Mouse (Mus musculus): ENCODE data around the gene Spatc1l.

Spatc1l gene

DNA sequence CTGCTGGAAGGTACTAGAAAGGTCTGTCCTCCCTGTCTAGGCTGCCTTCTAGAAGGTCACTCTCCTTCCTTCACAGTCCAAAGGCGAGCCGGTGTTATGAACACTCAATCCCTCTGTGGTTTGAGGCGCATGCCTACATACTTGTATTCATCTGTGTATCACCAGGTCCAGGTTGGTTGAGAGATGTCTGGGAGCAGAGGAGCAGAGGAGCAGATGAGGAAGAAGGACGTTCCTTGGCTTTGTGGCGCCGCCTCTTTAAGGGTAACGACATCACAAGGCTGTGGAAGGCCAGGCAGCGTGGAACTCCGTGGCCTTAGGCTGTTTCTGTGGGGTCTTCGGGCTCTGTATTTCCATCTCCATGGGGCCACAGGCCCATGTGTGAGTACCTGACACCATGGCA is at the start of gene Spatc1l:
Gene Spatc1l (plus strand): TSS at position 301 of the 400 bp plus-strand sequence.
- no peak for DNase-seq

DNA sequence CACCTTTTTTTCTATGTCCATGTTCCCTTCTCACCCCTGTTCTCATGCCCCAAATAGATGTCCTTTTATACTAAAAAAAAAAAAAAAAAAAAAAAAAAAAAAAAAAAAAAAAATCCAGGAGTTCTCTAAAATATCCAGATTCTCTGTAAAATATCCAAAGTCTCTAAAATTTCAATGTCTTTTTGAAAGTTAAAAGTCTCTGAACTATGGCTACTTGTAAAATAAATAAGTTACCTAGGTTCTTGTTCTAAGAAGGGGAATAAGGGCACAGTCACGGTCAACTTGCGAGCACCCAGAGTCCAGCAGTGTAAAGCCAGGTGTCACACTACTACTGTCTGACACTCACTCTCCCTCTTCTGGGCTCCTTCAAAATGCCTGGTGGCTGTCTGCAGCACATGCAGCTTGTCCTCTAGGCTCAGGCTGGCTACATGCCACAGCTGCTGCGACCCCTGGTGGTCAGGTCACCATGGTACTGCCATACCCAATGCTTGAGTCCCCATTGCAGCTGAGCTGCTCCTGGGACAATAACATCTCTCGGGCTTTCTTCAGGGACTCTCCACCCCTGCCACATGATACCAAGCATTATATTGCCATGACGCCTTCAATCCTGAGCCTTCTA is 49.0 kb upstream of the Spatc1l start:
- peak; percentile 90 for DNase-seq

DNA sequence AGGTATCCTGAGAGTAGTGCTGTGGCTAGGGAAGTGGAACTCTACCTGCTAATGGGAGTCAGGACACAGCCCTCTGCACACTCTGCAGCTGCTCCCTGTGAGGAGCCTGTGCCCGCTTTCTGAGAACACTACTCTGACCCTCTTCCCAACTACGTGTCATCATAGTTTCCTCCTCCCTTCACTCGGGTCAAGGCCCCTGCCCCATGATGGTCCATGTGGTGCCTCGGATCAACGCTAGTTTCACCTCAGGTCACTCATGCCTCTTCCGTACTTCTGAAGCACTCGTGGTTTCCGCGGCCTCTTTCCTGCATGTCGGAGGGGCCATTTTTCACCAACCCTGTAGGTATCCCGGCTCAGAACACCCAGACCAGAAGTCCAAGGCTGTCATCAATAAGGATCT is 31.1 kb upstream of the Spatc1l start:
- DNase-seq = no peak

DNA sequence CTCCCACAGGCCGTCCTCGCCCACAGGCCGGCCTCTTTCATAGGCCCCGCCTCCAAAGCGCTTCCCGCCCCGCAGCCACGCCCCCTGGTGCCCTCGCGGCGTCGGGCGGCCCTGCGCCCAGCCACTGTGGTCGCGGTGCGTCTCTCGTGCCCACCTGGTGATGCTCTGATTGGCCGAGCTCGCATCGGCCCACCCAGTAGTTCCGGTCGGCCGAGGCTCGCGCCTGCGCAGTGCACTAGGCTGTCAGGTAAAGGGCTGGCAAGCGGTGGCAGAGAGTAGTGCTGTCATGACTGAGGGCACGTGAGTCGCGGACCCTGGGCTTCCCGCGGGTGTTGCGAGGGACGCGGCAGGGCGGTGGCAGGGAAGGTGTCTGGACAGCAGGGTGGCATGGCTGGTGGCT is 30.7 kb upstream of the Spatc1l start, which contains the start of gene Lss:
Gene Lss (plus strand): TSS at position 214 of the 400 bp plus-strand sequence.
- peak; percentile 97 for DNase-seq

DNA sequence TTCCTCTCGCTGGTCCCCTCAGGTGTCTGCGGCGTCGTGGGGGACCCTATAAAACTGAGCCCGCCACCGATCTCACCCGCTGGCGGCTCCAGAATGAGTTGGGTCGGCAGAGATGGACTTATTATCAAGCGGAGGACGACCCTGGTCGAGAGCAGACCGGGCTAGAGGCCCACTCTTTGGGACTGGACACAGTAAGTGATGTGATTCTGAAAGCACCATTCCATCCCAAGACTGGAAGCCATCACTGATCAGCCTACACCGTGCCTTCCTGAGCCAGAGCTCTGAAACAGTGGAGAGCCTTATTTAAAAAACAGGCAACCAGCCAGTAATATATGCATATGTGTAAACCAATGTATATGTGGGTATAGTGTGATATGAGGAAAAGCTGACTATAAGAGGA is 30.2 kb upstream of the Spatc1l start:
- no peak for DNase-seq

DNA sequence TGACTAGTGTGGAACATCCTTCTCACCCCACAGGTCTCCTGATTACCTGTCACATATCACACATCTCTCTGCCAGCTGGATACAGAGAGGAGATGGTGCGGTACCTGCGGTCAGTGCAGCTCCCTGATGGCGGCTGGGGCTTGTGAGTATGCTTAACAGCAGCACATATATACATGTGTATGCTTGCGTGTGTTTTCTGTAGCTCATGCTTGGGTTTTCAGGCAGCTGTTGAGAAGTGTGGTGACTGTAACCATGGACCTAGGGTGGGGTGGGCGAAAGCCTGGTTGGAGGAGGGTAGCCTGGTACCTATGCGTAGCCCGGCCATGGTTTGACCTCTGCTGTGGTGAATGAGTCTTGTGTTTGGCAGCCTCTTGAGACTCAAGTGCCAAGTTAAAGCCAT is 26.5 kb upstream of the Spatc1l start:
- DNase-seq = no peak

DNA sequence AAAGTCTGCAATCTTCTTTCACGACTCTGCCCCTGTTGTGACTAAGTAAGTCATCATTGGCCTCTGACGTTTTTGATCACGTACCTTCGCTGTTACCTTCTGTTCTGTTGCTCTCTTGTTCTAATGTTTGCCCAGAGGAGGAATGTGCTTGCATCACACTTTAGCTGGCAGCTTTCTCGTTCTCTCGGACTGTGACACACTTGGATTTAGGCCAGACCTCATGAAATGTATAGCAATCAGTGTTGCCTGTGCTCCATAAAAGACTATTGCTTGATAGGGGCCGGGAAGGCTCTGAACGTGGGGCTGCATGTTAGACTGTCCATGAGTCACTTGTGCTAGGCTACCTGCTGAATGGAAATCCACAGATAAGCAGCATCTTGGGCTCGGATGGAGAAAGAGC is 24.5 kb upstream of the Spatc1l start:
- DNase-seq = peak; percentile 33

DNA sequence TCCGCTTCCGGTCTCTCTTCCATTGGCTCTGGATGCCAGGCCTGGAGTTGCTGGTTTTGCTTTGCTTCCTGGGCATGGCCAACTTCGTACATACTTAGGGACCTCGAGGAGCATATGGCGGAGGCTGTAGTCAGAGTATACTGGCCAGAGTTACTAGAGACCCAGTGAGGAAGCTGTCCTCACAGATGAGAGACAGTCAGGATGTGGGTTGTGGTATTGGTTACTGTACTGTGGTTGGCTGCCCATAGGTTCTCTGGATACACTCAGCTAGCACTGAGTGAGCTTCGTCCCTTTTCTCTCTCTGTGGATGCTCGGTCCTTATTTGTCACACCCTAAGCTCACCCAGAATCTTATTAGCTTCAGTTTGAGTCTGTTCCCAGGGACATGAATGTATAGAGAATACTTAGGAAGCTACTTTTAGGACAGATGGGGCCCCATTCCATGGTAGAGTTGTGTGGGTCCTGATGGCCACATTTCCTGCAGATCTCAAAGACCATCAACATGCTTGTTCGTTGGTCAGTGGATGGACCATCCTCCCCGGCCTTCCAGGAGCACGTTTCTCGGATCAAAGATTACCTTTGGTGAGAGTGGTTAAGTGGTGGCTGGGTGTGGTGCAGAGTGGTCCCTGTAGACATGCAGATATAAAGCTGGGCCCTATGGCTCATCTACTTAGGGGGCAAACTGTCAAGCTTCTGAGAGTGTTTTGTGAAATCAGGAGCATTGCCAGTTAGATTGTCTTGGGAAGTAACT is 20.6 kb upstream of the Spatc1l start:
- DNase-seq = no peak

DNA sequence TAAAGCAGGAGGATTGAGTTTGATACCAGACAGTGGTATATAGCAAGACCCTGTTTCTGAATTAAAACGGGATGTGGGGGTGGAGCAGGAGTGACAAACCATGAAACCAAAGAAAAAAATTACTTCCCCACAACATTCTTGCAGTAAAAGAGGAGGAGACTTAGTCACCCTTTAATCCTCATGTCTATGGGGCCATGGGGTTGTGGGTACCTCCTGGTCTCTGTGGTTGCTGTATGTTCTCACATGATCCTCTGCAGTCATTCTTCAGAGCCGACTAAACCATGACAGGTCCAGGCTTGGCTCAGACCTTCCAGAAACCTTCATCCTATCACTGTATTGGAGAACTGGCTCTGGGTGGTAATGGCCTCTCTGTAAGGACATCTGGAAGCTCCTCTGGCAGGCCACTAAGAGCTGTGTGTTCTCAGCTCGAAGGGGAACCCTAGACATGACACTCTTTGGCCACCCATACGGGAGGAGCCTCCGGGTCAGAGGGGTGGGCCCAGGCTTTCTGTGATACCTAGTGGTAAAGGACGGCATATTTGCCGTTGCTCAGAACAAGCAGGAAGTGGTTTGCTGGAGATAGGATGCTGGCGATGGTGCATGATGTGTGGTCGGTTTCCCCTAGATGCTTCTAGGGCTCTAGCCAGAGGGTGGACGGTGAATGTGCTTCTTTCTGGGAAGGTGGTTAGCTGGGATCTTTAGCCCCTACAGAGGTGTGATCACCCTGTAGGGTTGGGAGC is 19.3 kb upstream of the Spatc1l start:
- no peak for DNase-seq

DNA sequence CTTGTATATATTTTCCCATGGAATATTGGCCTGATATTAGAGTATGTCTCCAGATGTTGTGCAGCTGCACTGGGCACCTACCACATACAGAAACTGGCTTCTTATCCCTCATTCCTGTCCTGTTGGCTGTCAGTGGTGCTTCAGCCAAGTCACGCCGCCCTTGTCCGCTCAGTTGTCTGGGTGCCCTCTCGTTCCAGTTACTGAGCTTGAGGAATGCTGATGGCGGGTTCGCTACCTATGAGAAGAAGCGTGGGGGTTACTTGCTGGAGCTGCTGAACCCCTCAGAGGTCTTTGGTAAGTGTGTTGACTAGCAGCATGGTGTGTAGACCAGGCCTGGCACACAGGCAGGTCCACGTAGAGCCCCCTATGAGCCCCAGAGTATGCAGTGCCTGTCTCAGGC is 15.5 kb upstream of the Spatc1l start:
- peak; percentile 47 for DNase-seq

DNA sequence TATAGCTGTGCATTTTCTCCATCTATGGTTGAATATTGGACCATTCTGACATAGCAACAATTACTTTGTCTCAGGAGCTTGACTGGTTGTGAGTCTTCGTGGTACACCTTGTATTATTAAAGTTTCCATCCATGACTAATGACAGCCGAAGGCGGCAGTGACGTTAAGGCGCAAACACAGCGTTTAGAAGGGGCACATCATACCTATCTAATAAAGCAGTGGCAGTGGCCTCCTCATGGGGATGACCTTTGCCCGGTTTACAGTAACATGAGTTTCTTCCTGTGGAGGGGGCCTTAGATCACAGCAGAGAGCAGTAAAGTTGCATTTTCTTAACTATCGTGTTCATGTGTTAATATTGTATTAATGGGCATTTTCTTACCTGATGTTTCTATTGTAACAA is 13.9 kb upstream of the Spatc1l start:
- DNase-seq = no peak

DNA sequence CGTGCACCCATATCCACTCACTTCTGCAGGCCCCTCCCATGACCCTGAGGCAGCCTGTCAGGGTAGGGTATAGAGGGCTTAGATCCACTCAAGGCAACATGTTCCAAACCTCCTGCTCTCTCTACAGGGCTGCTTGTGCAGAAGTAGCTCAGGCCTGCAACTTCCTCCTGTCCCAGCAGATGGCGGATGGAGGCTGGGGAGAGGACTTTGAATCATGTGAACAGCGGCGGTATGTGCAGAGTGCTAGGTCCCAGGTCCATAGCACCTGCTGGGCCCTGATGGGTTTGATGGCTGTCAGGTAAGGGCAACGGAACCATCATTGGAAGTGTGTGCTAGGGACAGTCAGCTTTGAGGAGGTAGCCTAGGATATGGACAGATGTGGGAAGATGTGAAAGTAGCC is 11.6 kb upstream of the Spatc1l start:
- DNase-seq = peak; percentile 31

DNA sequence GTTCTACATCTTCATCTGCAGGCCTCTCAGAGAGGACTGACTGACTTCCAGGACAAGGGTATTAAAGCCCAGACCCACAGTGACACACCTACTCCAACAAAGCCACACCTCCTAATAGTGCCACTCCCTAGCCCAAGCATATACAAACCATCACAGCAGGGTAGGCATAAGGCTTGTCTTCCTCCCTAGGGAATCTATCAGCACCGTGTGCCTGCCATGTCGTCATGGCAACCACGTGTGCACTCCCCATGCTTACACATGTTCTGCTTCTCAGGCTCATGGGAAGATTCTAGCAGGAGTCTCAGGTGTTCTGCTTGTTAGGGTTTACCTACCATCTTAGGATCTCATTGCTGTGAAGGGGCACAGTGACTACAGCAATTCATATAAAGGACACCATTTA is 10.5 kb upstream of the Spatc1l start:
- no peak for DNase-seq

DNA sequence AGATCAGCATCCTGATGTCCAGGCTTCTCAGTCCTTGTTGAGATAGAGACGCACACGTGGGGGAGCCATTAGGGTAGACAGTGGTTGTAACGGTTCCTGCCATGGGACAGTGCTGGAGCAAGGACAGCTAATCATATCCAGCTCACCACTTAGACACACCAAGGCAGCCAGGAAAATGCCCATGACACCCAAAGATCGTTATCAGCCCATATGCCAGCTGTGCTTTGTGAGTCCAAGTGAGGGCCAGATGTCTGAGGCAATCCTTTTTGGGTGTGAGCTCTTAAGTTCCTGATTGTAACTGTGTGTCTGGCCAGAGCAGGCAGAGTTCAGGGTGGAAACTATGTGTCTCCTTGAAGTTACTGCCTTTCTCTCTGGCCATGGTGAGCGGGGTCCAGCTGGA is 8.0 kb upstream of the Spatc1l start:
- no peak for DNase-seq

DNA sequence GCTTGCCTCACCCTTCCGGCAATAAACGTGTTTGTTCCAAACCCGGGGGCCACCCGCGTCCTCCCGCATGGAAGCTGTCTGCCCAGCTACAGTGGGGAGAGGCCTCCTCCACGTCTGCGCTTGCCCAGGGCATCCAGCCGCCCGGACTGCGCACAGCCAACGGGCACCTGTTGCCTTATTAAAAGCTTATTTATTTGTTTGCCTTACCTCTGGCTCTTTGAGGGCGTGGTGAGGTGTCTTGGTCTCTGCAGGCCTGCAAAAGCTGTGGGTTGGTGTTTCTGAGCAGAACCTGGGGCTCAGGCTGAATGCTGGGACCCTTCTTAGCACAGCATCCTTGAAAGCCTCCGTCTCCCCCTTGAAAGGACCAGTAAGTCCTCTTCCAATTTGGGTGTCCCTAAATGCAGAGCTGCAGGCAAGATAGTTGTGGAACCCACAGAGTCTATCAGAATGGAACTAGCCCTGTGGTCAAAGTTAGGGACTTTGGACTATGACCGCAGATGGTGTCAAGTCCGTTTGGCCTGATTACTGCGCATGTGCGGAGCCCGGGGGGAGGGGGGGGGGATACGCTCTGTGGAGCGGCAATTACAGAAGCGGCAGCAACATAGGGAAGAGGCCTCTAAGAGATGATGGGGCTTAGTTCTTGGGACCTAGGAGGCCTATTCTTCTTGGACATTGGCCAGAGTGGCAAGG is 8.1 kb downstream of the Spatc1l start:
- DNase-seq = no peak

DNA sequence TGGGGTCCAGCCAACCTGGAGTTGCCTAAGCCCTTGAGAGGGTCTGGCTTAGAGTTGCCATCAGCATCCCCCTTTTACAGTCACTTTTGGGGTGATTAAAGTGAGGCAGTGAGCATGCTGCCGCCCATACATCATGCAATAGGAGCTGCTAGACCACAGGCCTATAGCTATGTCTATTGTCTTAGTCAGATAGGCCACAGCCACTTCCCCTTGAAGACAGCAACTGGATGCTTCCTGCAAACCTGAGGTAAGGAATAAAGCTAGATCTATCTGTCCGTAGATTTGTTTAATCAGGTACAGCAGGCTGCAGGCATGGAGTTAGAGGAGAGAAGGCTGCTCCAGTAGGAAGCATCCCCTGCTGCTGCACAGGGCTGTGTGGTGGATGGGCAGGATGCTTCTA is 9.0 kb downstream of the Spatc1l start:
- DNase-seq = no peak

DNA sequence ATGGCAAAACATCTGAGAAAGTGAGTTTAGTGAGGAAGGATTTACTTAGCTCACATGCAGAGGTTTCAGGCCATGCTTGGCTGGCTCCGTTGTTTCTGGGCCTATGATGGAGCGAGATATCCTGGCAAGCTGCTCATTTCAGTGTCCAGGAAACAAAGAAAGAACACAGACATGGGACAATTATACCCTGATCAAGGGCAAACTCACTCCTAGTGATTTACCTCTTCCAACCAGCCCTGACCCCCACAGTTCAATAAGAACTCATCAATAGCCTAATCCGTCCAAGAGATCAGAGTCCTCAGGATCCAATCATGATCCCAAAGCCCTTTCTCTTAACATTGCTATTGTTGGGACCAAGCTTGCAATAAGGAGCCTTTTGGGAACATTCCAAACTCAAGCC is 10.1 kb downstream of the Spatc1l start:
- DNase-seq = no peak

DNA sequence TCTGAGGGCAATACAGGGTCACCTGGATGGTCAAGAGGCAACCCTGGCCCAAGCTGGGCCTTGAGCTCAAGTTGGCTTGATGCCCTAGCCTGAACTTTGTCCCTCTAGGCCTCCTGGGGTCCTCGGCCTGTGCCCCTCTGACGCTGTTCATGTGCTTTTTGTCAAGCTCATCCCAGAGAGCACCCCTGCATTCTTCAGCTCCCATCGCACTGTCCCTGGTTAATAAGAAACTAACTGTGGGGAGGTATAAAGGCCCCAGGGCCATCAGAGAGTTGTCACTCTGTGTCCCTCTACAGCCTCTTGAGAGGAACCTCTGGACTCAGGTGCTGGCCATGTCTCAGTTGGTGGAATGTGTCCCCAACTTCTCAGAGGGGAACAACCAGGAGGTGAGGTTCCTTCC is 13.3 kb downstream of the Spatc1l start, which contains the start of gene Ftcd:
Gene Ftcd (plus strand): TSS at position 275 of the 400 bp plus-strand sequence.
- DNase-seq = peak; percentile 20

DNA sequence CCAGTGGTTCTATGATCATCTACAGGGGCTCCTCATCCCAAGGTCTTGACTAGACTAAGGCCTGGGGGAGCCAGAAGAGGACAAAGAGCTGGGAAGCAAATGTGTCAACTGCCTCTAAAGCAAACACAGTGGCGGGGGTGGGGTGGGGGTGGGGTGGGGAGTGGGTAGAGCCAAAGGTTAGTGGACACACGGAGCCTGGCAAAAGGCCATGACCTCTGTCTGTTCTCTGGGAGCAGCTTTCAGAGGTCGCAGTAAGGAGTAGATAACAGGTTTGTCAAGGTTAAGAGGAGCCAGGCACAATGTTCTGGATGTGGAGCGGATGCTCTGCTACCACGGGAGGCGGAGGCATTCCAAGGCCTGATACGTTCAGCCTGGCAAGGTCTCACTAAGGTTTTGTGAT is 14.8 kb downstream of the Spatc1l start:
- no peak for DNase-seq

DNA sequence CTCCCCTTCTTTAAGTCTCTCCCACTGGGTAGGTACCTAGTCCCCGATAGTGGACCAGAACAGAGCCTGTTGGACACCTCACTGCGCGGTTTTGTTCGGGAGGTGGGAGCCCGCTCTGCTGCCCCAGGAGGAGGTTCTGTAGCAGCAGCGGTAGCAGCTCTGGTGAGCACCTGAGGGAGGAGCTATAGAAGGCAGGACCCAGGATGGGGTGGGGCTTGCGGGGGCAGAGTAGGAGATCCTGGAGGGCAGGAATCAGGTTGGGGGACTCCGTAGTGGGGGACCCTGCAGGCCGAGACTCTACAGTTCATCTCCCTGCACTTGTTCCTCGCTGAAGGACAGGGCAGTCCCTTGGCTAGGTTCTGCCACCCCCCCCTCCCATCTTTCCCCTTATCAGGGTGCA is 22.1 kb downstream of the Spatc1l start:
- DNase-seq = no peak

DNA sequence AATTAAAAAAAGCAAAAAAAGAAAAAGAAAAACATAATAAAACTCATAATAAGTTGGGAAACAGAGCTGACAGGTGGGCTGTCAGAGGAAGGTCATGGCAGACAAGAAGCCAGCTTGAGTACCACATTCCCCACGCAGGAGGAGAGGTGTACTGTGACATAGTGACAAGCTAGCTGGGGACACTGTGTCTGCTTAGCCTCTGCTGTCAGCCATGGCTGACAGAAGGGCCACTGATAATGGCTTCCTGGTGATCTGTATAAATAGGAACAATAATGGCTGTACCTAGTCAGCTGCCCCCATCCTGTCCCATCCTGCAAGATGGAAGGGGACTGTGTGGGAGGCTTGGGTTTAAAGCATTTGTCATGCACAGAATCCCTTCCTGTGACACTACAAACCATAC is 24.1 kb downstream of the Spatc1l start:
- no peak for DNase-seq

DNA sequence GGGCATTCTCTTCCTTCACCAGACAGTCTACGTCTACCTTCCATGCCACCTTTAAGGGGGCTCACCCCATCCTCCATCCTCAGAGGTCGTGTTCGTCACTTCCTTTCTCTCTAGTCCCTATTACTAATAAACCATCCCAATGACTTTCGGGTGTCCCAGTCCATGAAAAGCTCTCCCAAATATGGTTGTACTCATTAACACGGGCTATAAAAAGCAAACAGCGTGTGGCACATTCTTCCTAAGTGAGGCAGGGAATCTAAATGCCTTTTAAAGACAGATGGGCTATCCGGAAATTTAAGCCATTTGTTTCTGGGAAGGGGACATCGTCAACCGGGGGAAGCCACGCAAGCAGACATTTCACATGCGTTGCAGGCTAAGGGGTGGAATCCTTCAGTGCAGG is 28.1 kb downstream of the Spatc1l start:
- DNase-seq = no peak

DNA sequence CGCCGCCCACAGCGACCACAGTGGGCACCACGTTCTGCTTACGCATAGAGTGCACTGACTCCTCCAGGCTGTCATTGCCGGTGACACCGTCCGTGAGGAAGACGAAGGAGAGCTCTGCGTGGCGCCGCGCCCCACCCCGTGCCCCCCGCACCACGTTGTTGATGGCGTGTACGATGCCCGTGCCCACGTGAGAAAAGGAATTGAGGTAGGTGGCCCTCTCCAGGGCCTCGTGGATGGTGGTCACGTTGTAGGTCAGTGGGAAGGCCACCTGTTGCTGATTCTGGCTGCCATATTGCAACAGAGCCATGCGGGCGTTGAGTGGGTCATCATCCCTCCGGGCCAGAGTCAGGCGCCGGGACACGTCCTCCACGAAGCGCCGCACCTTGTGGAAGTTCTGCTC is 34.3 kb downstream of the Spatc1l start:
- DNase-seq = no peak

Measured in kidney, postnatal 10 days (tissue).